Mouse (Mus musculus): ENCODE measurements around the gene Tifa.

Tifa gene

DNA sequence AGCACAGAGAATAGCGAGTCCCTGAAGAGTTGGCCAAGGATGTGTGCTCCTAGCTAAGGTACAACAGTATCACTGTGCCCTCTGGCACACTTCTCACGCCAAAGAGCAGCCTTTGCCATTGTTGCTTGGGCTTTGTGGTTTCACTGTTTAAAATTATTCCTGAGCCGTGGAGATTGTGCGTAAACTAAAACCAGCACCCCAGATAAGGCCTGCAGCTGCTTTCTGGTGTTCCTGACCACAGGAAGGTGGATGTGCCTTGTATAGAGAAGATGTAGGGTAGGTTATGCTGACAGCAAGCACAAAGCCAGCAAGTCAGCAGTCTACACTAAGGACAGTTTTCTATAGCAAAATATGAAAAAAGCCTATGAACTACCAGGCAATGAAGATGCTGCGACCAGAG is 31.6 kb downstream of the Tifa start:
- no peak for DNase-seq (ENCODE audit: extremely low read depth, insufficient read length, low spot score)

- no peak for DNase-seq (ENCODE audit: extremely low read depth, insufficient read length, low spot score)
Observed at GRCm38 (mm10) chr3:127823886-127824863, 34.6 kb downstream of the Tifa start.

GRCm38 (mm10) chr3:127826503-127826902 is 36.9 kb downstream of the Tifa start:
- DNase-seq (ENCODE audit: extremely low read depth, insufficient read length, low spot score): no peak

- no peak for DNase-seq (ENCODE audit: extremely low read depth, insufficient read length, low spot score)
Observed at GRCm38 (mm10) chr3:127827123-127827522, 37.5 kb downstream of the Tifa start.

DNA sequence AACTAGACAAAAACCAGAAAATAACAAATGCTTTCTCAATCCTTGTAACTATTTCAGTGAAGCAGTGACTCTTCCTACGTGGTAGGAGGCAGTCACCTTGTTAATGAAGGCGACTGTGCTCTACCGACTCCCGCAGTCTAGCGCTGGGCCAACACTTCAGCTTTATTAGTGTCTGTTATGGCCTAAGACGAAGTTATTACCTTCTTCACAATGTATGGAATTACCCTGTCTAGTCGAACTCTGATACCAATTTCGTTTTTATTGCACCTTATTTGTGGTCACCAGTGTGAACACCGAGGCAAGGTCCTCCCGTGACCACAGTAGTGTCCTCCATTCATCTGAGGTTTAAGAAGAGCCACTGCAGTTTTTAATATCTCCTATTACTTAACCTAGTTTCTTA is 40.6 kb downstream of the Tifa start:
- DNase-seq (ENCODE audit: extremely low read depth, insufficient read length, low spot score): no peak

GRCm38 (mm10) chr3:127831079-127831478 is 41.5 kb downstream of the Tifa start:
- no peak for DNase-seq (ENCODE audit: extremely low read depth, insufficient read length, low spot score)

DNA sequence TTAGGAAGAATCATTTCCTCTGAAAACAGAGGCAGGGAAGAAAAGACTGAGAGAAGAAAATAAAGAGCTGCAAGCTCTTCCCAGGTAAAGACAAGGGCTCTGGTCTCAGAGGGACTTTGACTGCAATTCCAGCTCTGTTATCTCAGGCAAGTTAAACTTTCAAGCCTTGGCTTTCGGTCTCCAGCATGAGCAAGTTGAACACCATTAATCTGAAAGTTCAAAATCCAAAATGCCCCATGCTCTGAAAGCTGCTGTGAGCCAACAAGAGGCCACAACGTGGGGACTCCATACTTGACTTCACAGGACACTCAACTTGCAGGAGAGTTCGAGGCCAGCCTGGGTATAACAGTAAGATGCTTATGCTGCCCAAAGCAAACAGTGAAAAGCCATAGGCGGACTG is 44.4 kb downstream of the Tifa start:
- no peak for DNase-seq (ENCODE audit: extremely low read depth, insufficient read length, low spot score)

DNA sequence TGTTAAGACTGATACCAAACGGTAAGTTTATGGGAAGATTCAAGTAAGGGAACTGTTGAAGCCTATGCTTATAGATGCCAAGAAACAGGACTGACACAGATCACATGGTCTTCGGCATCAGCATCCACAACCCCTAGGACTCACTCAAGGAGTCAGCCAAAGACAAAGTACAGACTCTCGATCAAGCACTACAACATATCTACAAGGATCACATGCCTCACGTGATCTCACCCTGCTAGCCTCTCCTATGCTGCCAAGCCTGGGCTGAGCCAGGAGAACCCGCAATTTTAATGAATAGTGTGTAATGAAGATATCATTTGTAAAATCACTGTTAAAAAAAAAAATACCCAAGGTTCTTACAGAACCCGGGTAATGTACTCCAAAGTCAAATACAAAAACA is 46.0 kb downstream of the Tifa start:
- no peak for DNase-seq (ENCODE audit: extremely low read depth, insufficient read length, low spot score)

GRCm38 (mm10) chr3:127836798-127837153 is 47.2 kb downstream of the Tifa start:
- no peak for DNase-seq (ENCODE audit: extremely low read depth, insufficient read length, low spot score)

DNA sequence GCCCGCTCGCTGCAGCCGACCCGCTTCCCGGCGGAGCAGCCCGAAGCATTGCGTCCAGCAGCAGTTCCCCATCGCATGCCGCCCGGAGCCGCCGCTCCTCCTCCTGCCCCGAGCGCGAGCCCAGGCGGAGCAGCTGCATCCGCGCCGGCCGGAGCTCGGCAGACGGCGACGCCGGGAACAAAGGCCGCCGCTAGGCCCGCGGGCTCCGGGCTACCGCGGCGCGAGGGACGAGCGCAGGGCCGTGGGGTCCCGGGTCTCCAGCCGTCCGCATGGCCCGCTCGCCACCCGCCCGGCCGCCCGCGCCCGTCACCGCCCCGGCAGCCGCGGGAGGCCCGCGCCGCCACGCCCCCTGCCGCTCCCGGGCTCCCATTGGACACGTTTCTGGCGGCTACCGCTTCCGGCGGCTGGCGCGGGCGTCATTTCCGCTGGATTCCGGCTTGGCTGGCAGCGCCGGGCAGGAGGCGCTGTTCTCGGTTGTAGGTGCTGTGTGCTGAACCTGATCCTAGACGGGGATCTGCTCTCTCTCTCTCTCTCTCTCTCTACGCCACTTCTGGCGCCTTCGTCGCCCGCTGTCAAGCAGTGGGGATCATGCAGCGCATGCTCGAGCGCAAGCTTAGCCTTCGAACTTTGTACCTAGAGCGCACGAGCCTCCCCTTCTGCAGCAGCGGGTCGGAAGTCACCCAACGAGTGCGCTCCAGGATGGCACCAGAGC is 47.7 kb downstream of the Tifa start, which contains the start of gene Ap1ar:
Gene Ap1ar, minus strand, starts transcription at position 370 of the 712 bp plus-strand sequence.
- DNase-seq (ENCODE audit: extremely low read depth, insufficient read length, low spot score): peak; percentile 96

- no peak for DNase-seq (ENCODE audit: extremely low read depth, insufficient read length, low spot score)
Observed at GRCm38 (mm10) chr3:127837972-127838644, 48.5 kb downstream of the Tifa start.

GRCm38 (mm10) chr3:127841926-127842325 is 52.3 kb downstream of the Tifa start:
- DNase-seq (ENCODE audit: extremely low read depth, insufficient read length, low spot score): no peak

GRCm38 (mm10) chr3:127843324-127843940 is 53.8 kb downstream of the Tifa start:
- no peak for DNase-seq (ENCODE audit: extremely low read depth, insufficient read length, low spot score)

GRCm38 (mm10) chr3:127843941-127844327 is 54.3 kb downstream of the Tifa start:
- peak; percentile 25 for DNase-seq (ENCODE audit: extremely low read depth, insufficient read length, low spot score)

- peak; percentile 61 for DNase-seq (ENCODE audit: extremely low read depth, insufficient read length, low spot score)
Observed at GRCm38 (mm10) chr3:127848088-127848808, 58.6 kb downstream of the Tifa start.

GRCm38 (mm10) chr3:127849922-127850321 is 60.3 kb downstream of the Tifa start:
- no peak for DNase-seq (ENCODE audit: extremely low read depth, insufficient read length, low spot score)

DNA sequence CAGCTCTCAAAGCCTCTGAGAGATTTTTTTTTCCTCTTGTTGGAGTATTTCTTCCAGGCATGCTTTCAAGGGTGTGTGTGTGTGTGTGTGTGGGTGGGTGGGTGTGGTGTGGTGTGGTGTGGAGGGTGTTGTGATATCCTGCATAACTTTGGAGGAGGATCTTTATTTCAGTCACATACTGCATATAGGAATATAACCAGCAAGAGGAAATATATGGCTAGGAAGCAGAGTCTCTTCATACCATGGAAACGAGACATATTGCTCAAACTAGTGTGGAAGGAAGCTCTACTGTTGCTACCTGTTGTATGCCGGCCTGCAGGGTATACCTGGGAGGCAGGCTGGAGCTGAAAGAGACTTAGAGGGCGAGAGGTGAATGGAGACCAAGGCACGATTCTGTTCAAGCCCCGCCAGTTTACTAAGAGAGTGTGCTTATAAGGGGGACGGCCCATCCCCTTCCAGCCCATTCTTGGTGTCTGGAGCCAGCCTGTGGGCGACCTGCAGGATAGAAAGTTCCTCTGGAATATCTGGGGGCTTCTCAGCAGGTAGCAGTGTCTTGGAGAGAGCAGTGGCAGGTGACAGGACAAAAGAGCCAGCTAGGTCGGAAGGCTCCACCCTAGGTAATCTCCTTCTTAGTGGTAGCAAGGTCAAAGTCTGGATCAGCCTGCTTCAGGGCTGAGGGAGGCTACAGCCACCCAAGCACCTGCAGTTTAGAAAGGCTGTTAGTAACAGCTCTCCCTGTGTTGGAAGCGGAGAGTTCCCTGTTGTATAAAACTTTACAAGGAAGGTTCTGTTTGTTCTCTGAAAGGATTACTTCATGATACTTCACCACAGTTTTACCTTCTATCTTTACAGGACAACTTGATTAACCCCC is 61.4 kb downstream of the Tifa start:
- DNase-seq (ENCODE audit: extremely low read depth, insufficient read length, low spot score): no peak

- no peak for DNase-seq (ENCODE audit: extremely low read depth, insufficient read length, low spot score)
Observed at GRCm38 (mm10) chr3:127852722-127853121, 63.1 kb downstream of the Tifa start.

Data from 3134 (cell line).